Mouse (Mus musculus) C2C12 (cell line): Measurements from ENCODE around the gene Cryba4.

Source experiments
- CEBPB ChIP-seq: IDR thresholded peaks from one replicate; pipeline ENCODE4 v1.6.1; 2011; ENCODE audit warnings: low read depth, mild to moderate bottlenecking, control low read depth, moderate library complexity
- CTCF ChIP-seq: IDR thresholded peaks from one replicate; pipeline ENCODE4 v1.5.1; 2011; ENCODE audit not compliant: control insufficient read depth, insufficient read depth, insufficient read length
- MAX ChIP-seq: IDR thresholded peaks from one replicate; pipeline ENCODE4 v1.6.1; 2011; ENCODE audit warnings: mild to moderate bottlenecking, control low read depth
- MYOD1 ChIP-seq: IDR thresholded peaks from one replicate; pipeline ENCODE4 v1.6.1; 2011; ENCODE audit warnings: low read depth; ENCODE audit not compliant: control insufficient read depth, insufficient read length
- MYOG ChIP-seq: IDR thresholded peaks from one replicate; pipeline ENCODE4 v1.6.1; 2011; ENCODE audit not compliant: control insufficient read depth, insufficient read length; ENCODE audit errors: extremely low read depth
- USF1 ChIP-seq: IDR thresholded peaks from one replicate; pipeline ENCODE4 v1.6.1; 2011; ENCODE audit warnings: low read depth, mild to moderate bottlenecking, control low read depth, moderate library complexity

- TF ChIP-seq CEBPB = no peak
- TF ChIP-seq CTCF = no peak
- TF ChIP-seq MAX = no peak
- no peak for TF ChIP-seq MYOD1
- TF ChIP-seq MYOG = no peak
- no peak for TF ChIP-seq USF1
Measured at GRCm38 (mm10) chr5:112260818-112261217, 8.5 kb upstream of the Cryba4 start.
